Mouse (Mus musculus) cortical plate, adult 2 months (tissue): Measurements from ENCODE around the gene Igfbp6.

Experiments
- CTCF ChIP-seq: fragments of 200-500 bp; IDR thresholded peaks from 2 replicates; pipeline ENCODE4 v1.5.1; 2011; ENCODE audit warnings: mild to moderate bottlenecking, control low read depth, low read length; ENCODE audit not compliant: insufficient read depth; ENCODE audit errors: extremely low read depth
- POLR2A ChIP-seq: fragments of 200-500 bp; IDR thresholded peaks from 2 replicates; pipeline ENCODE4 v1.6.1; 2011; ENCODE audit warnings: mild to moderate bottlenecking, low read length, control low read depth; ENCODE audit not compliant: insufficient read depth; ENCODE audit errors: extremely low read depth

DNA sequence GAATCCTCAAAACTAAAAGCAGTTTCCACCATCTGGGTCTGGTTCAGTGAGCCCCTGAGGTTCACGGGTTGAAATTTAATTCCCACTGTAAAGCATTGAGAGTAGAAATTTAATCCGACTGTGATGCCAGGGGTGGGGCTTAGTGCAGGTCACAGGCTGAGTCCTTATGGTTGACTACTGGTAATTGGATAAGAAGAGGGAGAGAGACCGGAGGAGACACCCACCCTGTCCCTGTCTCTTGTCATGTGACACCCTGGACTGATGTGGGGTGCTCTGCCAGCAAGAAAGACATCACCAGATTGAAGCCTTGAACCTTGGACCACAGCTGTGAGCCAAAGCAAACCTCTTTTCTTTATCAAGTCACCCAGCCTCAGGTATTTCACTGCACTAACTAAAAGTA is 38.9 kb downstream of the Igfbp6 start:
- TF ChIP-seq CTCF (no peak), POLR2A (no peak)
